Mouse (Mus musculus) small intestine, adult 2 months (tissue): Measurements from ENCODE around the gene Hoxa9. TPM values are rescaled to one million over a fixed set of nuclear protein-coding genes. Genes with fewer than 3 reads are reported as not detected.

Experiments
- H3K27ac ChIP-seq: fragments of 200-500 bp; 2 replicates; pipeline ENCODE4 v1.5.1; 2012; ENCODE audit warnings: low read depth, low read length, control low read depth, inconsistent platforms; ENCODE audit not compliant: insufficient read depth
- H3K27me3 ChIP-seq: fragments of 200-500 bp; 2 replicates; pipeline ENCODE4 v1.6.1; 2012; ENCODE audit warnings: mild to moderate bottlenecking, moderate library complexity, low read length, inconsistent platforms; ENCODE audit not compliant: control insufficient read depth, insufficient read depth
- H3K36me3 ChIP-seq: fragments of 200-500 bp; 2 replicates; pipeline ENCODE4 v1.6.1; 2012; ENCODE audit warnings: mild to moderate bottlenecking, low read length, control low read depth, inconsistent platforms; ENCODE audit not compliant: control insufficient read depth, insufficient read depth
- H3K4me1 ChIP-seq: fragments of 200-500 bp; 2 replicates; pipeline ENCODE4 v1.6.1; 2012; ENCODE audit warnings: low read length, inconsistent platforms, mixed read lengths; ENCODE audit not compliant: control insufficient read depth, insufficient read depth, insufficient read length
- H3K4me3 ChIP-seq: fragments of 200-500 bp; 2 replicates; pipeline ENCODE4 v1.5.1; 2012; ENCODE audit warnings: low read depth, mild to moderate bottlenecking, control low read depth, inconsistent platforms, low read length, moderate library complexity
- CTCF ChIP-seq: fragments of 200-500 bp; IDR thresholded peaks from 2 replicates; pipeline ENCODE4 v1.5.1; 2012; ENCODE audit warnings: low read depth, mild to moderate bottlenecking, control low read depth, inconsistent platforms, low read length, moderate library complexity, mixed read lengths; ENCODE audit not compliant: insufficient replicate concordance, insufficient read length; ENCODE audit errors: extremely low read depth
- POLR2A ChIP-seq: fragments of 200-500 bp; IDR thresholded peaks from 2 replicates; pipeline ENCODE4 v1.6.1; 2012; ENCODE audit warnings: low read depth, mild to moderate bottlenecking, control low read depth, inconsistent platforms, low read length, moderate library complexity
- WGBS: fragments of 180-500 bp; shearing (Covaris S2); methylation state at CpG from one replicate; pipeline ENCODE4 v1.1.7; 2018; 5-methylcytosine and 5-hydroxymethylcytosine counted together
- polyA plus RNA-seq: library from polyadenylated mRNA; depleted of rRNA; stranded (reverse); fragments of >200 nt; gene quantifications from 2 replicates; pipeline ENCODE4 v1.2.3, GENCODE M21; 2012

The Hoxa9 gene
- polyA plus RNA-seq, 1 experiment = not detected

GRCm38 (mm10) chr6:52202362-52203120, 28.3 kb downstream of the Hoxa9 start:
- Histone ChIP-seq H3K4me1 (peaks cover 11% of the 10 kb centered on the region), H3K27ac (peak overlapping the region; percentile 48; the same call in 1 of the 2 replicates), H3K4me3 (peak overlapping the region; percentile 65), H3K36me3 (no peaks in the 10 kb centered on the region), H3K27me3 (peaks cover 48% of the 10 kb centered on the region)
- WGBS = 60% methylated on average over 22 of the region's 22 CpGs
- TF ChIP-seq POLR2A = no peak
- TF ChIP-seq CTCF = no peak

- peaks cover 41% of the 10 kb centered on the region for H3K27me3 ChIP-seq
- no peak overlapping the region for H3K27ac ChIP-seq
- H3K4me3 ChIP-seq = no peak overlapping the region
- WGBS = 53% methylated on average over 1 of the region's 1 CpGs
- TF ChIP-seq POLR2A = no peak
- no peak for TF ChIP-seq CTCF
- peaks cover 11% of the 10 kb centered on the region for H3K4me1 ChIP-seq
- no peaks in the 10 kb centered on the region for H3K36me3 ChIP-seq
These were observed 29.6 kb downstream of the Hoxa9 start for GRCm38 (mm10) chr6:52201269-52201668.

- peak overlapping the region; percentile 41 for H3K4me3 ChIP-seq
- peaks cover 11% of the 10 kb centered on the region for H3K4me1 ChIP-seq
- H3K27me3 ChIP-seq = peaks cover 37% of the 10 kb centered on the region
- peak overlapping the region; percentile 37; the same call in 1 of the 2 replicates for H3K27ac ChIP-seq
- WGBS = 14% methylated on average over 10 of the region's 10 CpGs
- H3K36me3 ChIP-seq = no peaks in the 10 kb centered on the region
- no peak for TF ChIP-seq CTCF
- no peak for TF ChIP-seq POLR2A
These were observed 30.1 kb downstream of the Hoxa9 start for GRCm38 (mm10) chr6:52200751-52201250.

GRCm38 (mm10) chr6:52200073-52200750, 30.7 kb downstream of the Hoxa9 start:
- peak overlapping the region; percentile 37 for H3K27ac ChIP-seq
- peak overlapping the region; percentile 41 for H3K4me3 ChIP-seq

GRCm38 (mm10) chr6:52197271-52197670, 33.6 kb downstream of the Hoxa9 start:
- Histone ChIP-seq H3K36me3 (no peaks in the 10 kb centered on the region), H3K4me1 (peaks cover 11% of the 10 kb centered on the region), H3K27ac (no peak overlapping the region), H3K4me3 (no peak overlapping the region), H3K27me3 (peaks cover 16% of the 10 kb centered on the region)
- 35% methylated on average over 10 of the region's 10 CpGs for WGBS
- peak; percentile 35; the same call in 1 of the 2 replicates for TF ChIP-seq CTCF
- no peak for TF ChIP-seq POLR2A

More at GRCm38 (mm10) chr6:52200073-52200750, 30.7 kb downstream of the Hoxa9 start:
- Histone ChIP-seq H3K27me3 (peaks cover 32% of the 10 kb centered on the region), H3K4me1 (peaks cover 11% of the 10 kb centered on the region), H3K36me3 (no peaks in the 10 kb centered on the region)
- whole genome bisulfite sequencing = 18% methylated on average over 30 of the region's 30 CpGs
- no peak for TF ChIP-seq POLR2A
- no peak for TF ChIP-seq CTCF

- no peak overlapping the region for H3K4me3 ChIP-seq
- H3K27ac ChIP-seq = no peak overlapping the region
- peaks cover 20% of the 10 kb centered on the region for H3K27me3 ChIP-seq
- no peaks in the 10 kb centered on the region for H3K36me3 ChIP-seq
- TF ChIP-seq CTCF = no peak
- TF ChIP-seq POLR2A = no peak
- peaks cover 16% of the 10 kb centered on the region for H3K4me1 ChIP-seq
- WGBS = 53% methylated on average over 9 of the region's 9 CpGs
These were observed 34.1 kb downstream of the Hoxa9 start for GRCm38 (mm10) chr6:52196811-52197210.

GRCm38 (mm10) chr6:52194690-52195089, 36.2 kb downstream of the Hoxa9 start:
- no peak for TF ChIP-seq CTCF
- WGBS = 42% methylated on average over 10 of the region's 10 CpGs
- Histone ChIP-seq H3K27me3 (peaks cover 27% of the 10 kb centered on the region), H3K4me3 (no peak overlapping the region), H3K27ac (no peak overlapping the region), H3K4me1 (peaks cover 5% of the 10 kb centered on the region), H3K36me3 (no peaks in the 10 kb centered on the region)
